Mouse (Mus musculus): ENCODE measurements around the gene Zfp933.
"Not testable (repeated sequence)": the region's sequence is repeated elsewhere in the genome, so short reads cannot be mapped to it uniquely, and the experiment has no call there.

The Zfp933 gene

GRCm38 (mm10) chr4:147847614-147848583 lies at the start of gene Zfp933:
Zfp933 (minus strand) TSS chr4:147848366.
- peak in 1 of 2 experiments; percentile 34 for DNase-seq (ENCODE audit: low spot score in 2 of 2)

GRCm38 (mm10) chr4:147897348-147897747 lies 49.2 kb upstream of the Zfp933 start:
- DNase-seq (ENCODE audit: low spot score in 2 of 2): no peak

GRCm38 (mm10) chr4:147896411-147896810 lies 48.2 kb upstream of the Zfp933 start:
- DNase-seq (ENCODE audit: low spot score in 2 of 2): no peak

- no peak for DNase-seq (ENCODE audit: low spot score in 2 of 2)
Observed at GRCm38 (mm10) chr4:147895815-147896330, 47.7 kb upstream of the Zfp933 start.

GRCm38 (mm10) chr4:147890341-147890740 lies 42.2 kb upstream of the Zfp933 start:
- no peak for DNase-seq (ENCODE audit: low spot score in 2 of 2)

GRCm38 (mm10) chr4:147888237-147888636 lies 40.1 kb upstream of the Zfp933 start:
- DNase-seq (ENCODE audit: low spot score in 2 of 2): no peak

- no peak for DNase-seq (ENCODE audit: low spot score in 2 of 2)
Observed at GRCm38 (mm10) chr4:147887277-147887676, 39.1 kb upstream of the Zfp933 start.

GRCm38 (mm10) chr4:147886158-147886557 lies 38.0 kb upstream of the Zfp933 start:
- no peak for DNase-seq (ENCODE audit: low spot score in 2 of 2)

GRCm38 (mm10) chr4:147884138-147884537 lies 36.0 kb upstream of the Zfp933 start:
- no peak for DNase-seq (ENCODE audit: low spot score in 2 of 2)

GRCm38 (mm10) chr4:147883041-147883440 lies 34.9 kb upstream of the Zfp933 start:
- DNase-seq (ENCODE audit: low spot score in 2 of 2): no peak

- DNase-seq (ENCODE audit: low spot score in 2 of 2): no peak
Observed at GRCm38 (mm10) chr4:147881792-147882191, 33.6 kb upstream of the Zfp933 start.

- DNase-seq (ENCODE audit: low spot score in 2 of 2): no peak
Observed at GRCm38 (mm10) chr4:147879865-147880264, 31.7 kb upstream of the Zfp933 start.

GRCm38 (mm10) chr4:147879456-147879855 lies 31.3 kb upstream of the Zfp933 start:
- DNase-seq (ENCODE audit: low spot score in 2 of 2): no peak

- DNase-seq (ENCODE audit: low spot score in 2 of 2): no peak
Observed at GRCm38 (mm10) chr4:147878537-147878936, 30.4 kb upstream of the Zfp933 start.

- DNase-seq (ENCODE audit: low spot score in 2 of 2): no peak
Observed at GRCm38 (mm10) chr4:147875852-147876575, 27.8 kb upstream of the Zfp933 start.

- no peak for DNase-seq (ENCODE audit: low spot score in 2 of 2)
Observed at GRCm38 (mm10) chr4:147869238-147869637, 21.1 kb upstream of the Zfp933 start.

- peak; percentile 92 to 94 for DNase-seq (ENCODE audit: low spot score in 2 of 2)
Observed at GRCm38 (mm10) chr4:147868450-147869031, 20.4 kb upstream of the Zfp933 start, which contains the start of the genes Miip and Fv1. Miip (minus strand) TSS chr4:147868816. Fv1 (plus strand) TSS chr4:147868979.

- no peak for DNase-seq (ENCODE audit: low spot score in 2 of 2)
Observed at GRCm38 (mm10) chr4:147867563-147868449, 19.6 kb upstream of the Zfp933 start.

GRCm38 (mm10) chr4:147866793-147867192 lies 18.6 kb upstream of the Zfp933 start:
- DNase-seq (ENCODE audit: low spot score in 2 of 2): not testable (repeated sequence)

GRCm38 (mm10) chr4:147866056-147866455 lies 17.9 kb upstream of the Zfp933 start:
- DNase-seq (ENCODE audit: low spot score in 2 of 2): no peak

GRCm38 (mm10) chr4:147865651-147866050 lies 17.5 kb upstream of the Zfp933 start:
- no peak for DNase-seq (ENCODE audit: low spot score in 2 of 2)

All from urinary bladder, postnatal 4 days (tissue).